Mouse (Mus musculus) bone marrow macrophage, adult 2 months (primary cell): ENCODE measurements around the gene Elmsan1.

Source experiments
- CTCF ChIP-seq: IDR thresholded peaks from 2 replicates; pipeline ENCODE4 v1.5.1; 2012; ENCODE audit warnings: low read depth, mild to moderate bottlenecking, low read length, moderate library complexity
- POLR2A ChIP-seq: IDR thresholded peaks from 2 replicates; pipeline ENCODE4 v1.6.1; 2012; ENCODE audit warnings: mild to moderate bottlenecking, low read depth, low read length, borderline replicate concordance

GRCm38 (mm10) chr12:84165631-84166373, 52.9 kb downstream of the Elmsan1 start:
- TF ChIP-seq CTCF (no peak), POLR2A (no peak)
